Mouse (Mus musculus) urinary bladder, postnatal 36 days (tissue): ENCODE data around the gene Ace2.

Experiments
- DNase-seq, 2 experiments: peaks; one replicate each; pipeline ENCODE4 v3.0.0; 2022; ENCODE audit warnings: low spot score in 2 of 2, mixed read lengths in 1 of 2

Ace2 gene

GRCm38 (mm10) chrX:164139032-164139431 lies at the start of gene Ace2:
Ace2 (plus strand) TSS chrX:164139332.
- no peak for DNase-seq

- DNase-seq: no peak
Measured at GRCm38 (mm10) chrX:164089916-164090315, 49.2 kb upstream of the Ace2 start.

- no peak for DNase-seq
Measured at GRCm38 (mm10) chrX:164092300-164093169, 46.6 kb upstream of the Ace2 start.

- DNase-seq: no peak
Measured at GRCm38 (mm10) chrX:164093435-164093834, 45.7 kb upstream of the Ace2 start.

GRCm38 (mm10) chrX:164095838-164096237 lies 43.3 kb upstream of the Ace2 start:
- no peak for DNase-seq

- DNase-seq: no peak
Measured at GRCm38 (mm10) chrX:164101483-164101882, 37.6 kb upstream of the Ace2 start.

GRCm38 (mm10) chrX:164102198-164102597 lies 36.9 kb upstream of the Ace2 start:
- no peak for DNase-seq

GRCm38 (mm10) chrX:164102656-164103055 lies 36.5 kb upstream of the Ace2 start:
- DNase-seq: no peak

- no peak for DNase-seq
Measured at GRCm38 (mm10) chrX:164111146-164111545, 28.0 kb upstream of the Ace2 start.

- DNase-seq: no peak
Measured at GRCm38 (mm10) chrX:164113744-164114143, 25.4 kb upstream of the Ace2 start.

- no peak for DNase-seq
Measured at GRCm38 (mm10) chrX:164123942-164124341, 15.2 kb upstream of the Ace2 start.

GRCm38 (mm10) chrX:164133531-164133930 lies 5.6 kb upstream of the Ace2 start:
- DNase-seq: no peak

GRCm38 (mm10) chrX:164135304-164135818 lies 3.8 kb upstream of the Ace2 start:
- no peak for DNase-seq

- peak in 1 of 2 experiments; percentile 5 for DNase-seq
Measured at GRCm38 (mm10) chrX:164145463-164146250, 6.5 kb downstream of the Ace2 start.

GRCm38 (mm10) chrX:164152703-164153102 lies 13.6 kb downstream of the Ace2 start:
- DNase-seq: no peak

GRCm38 (mm10) chrX:164153606-164154005 lies 14.5 kb downstream of the Ace2 start:
- no peak for DNase-seq

GRCm38 (mm10) chrX:164154594-164154993 lies 15.5 kb downstream of the Ace2 start:
- no peak for DNase-seq

GRCm38 (mm10) chrX:164164681-164165080 lies 25.5 kb downstream of the Ace2 start:
- DNase-seq: no peak

GRCm38 (mm10) chrX:164171034-164171433 lies 31.9 kb downstream of the Ace2 start:
- DNase-seq: no peak

- no peak for DNase-seq
Measured at GRCm38 (mm10) chrX:164173880-164174279, 34.7 kb downstream of the Ace2 start.

GRCm38 (mm10) chrX:164175311-164175710 lies 36.2 kb downstream of the Ace2 start:
- no peak for DNase-seq

- no peak for DNase-seq
Measured at GRCm38 (mm10) chrX:164175780-164176179, 36.6 kb downstream of the Ace2 start.

GRCm38 (mm10) chrX:164178856-164179255 lies 39.7 kb downstream of the Ace2 start:
- no peak for DNase-seq
